Mouse (Mus musculus): ENCODE results near the gene Susd3.

Susd3 gene

GRCm38 (mm10) chr13:49248467-49248862, at the start of gene Susd3:
TSS of gene Susd3 (minus strand) at chr13:49248706.
- DNase-seq: no peak

GRCm38 (mm10) chr13:49296270-49296669, 47.8 kb upstream of the Susd3 start:
- DNase-seq: no peak

DNA sequence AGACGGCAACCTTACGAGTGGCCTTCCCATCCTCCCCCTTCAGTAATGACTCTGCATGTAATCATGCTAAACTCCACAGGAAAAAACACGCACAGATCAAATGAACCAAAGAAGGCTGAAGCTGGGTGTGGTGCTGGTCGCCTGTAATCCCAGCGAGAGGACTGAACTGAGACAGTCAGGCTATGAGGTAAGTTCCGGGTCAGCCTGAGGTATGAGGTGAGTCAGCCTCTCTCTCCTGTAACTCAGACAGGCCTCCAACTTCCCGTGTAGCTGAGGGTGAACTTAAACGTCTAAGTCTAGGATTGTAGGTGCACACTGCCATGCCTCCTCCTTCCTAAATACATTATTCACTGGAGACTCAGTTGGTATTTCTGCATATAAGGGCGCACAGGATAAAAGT, 45.6 kb upstream of the Susd3 start:
- DNase-seq: no peak

GRCm38 (mm10) chr13:49291949-49292348, 43.4 kb upstream of the Susd3 start:
- DNase-seq: no peak

- peak; percentile 36 for DNase-seq
Measured at GRCm38 (mm10) chr13:49291398-49291797, 42.9 kb upstream of the Susd3 start.

DNA sequence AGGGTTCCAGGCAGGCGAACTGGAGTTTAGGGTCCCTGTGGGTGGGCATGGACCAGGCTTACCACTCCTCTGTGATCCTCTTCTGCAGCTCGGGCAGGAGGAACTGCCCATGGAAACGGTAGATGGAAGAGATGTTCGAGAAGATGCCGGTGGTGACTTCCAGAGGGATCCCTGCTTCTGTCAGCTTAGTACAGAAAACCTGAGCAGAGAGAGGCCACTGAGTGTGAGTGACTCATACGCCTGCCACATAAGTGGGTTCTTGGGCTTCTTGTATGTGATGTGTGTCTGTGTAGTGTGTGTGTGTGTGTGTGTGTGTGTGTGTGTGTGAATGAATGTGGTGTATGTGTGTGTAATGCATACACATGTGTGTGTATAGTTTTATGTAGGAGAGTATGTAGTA, 38.7 kb upstream of the Susd3 start:
- no peak for DNase-seq

DNA sequence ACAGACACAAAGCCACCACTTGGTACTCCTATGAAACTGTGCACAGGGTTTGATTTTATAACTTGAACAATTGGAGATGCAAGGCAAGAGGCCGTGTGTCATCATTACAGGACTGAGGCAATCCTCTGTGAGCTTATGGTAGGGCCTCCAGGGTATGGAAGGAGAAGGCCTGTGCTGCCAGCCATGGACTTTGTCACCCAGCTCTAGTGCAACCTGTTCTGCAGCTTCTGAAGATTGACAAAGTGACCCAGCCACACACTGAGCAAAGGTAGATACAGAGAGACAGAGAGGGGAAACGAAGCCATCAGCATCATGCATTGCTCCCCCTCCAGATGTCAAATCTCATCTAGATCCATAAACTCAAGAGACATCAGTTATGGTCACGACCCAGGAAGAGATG, 38.2 kb upstream of the Susd3 start:
- DNase-seq: no peak

DNA sequence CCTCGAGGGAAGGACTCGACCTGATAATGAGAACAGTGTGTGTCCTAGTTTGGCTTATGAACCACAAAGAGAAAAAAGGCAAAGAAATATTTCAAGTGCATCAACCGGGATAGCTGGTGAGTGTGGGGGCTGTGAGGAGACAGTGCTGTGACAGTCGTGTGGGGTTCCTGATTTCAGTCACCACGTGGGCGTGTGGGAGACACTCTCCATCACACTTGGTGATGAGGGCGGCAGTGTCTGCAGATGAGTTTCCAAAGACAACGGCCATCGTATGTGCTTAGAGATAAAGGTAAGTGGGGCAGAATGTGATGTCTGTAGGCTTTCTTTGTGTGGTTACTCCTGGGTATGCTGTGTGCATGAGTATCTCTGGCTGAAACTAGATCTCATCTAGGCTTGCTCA, 35.2 kb upstream of the Susd3 start:
- no peak for DNase-seq

- DNase-seq: no peak
Measured at GRCm38 (mm10) chr13:49282168-49282567, 33.7 kb upstream of the Susd3 start.

DNA sequence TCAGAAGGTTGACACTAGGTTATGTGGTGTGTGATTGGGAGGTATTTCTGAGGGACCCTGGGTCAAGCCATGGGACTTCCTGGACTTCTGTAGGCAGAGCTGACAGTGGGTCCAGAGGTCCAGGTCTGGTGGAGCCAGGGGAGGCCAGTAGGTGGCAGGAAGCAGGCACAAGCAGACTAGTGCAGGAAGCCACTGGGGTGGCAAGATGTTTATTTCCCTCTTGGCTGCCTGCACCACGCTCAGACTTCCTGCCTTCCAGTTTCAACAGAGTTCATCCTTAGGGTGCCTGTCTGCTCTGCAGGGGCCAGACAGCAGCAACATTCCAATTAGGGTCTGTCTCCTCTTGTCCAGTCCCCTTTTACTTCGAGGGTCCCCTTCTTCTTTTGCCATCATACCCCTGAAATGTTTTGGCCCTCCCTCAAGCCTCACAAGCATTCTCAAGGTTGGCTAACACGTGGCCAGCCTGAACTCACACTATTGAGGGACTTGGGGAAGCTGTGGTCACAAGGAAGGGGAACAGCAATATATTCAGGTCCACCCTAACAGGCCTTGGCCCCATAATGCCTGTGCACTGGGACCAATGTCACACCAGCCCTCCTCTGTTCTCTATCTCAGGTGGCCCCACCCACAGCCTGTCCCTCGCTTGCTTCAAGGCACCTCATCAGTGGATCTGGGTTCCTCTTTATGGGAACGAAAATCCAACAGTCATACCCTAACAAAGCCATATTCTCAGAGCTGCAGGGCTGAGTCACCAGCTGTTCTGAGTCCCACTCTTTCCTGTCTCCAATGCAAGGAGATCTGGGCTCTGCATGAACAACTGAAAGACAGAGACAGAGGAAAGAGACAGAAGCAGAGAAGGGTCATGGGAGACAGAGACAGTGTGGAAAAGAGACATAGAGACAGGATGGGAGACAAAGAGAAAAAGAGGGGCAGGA, 23.6 kb upstream of the Susd3 start:
- peak; percentile 34 for DNase-seq

- DNase-seq: no peak
Measured at GRCm38 (mm10) chr13:49270500-49270899, 22.0 kb upstream of the Susd3 start.

GRCm38 (mm10) chr13:49267645-49268044, 19.1 kb upstream of the Susd3 start:
- DNase-seq: no peak

GRCm38 (mm10) chr13:49260036-49260722, 11.7 kb upstream of the Susd3 start:
- DNase-seq: no peak

DNA sequence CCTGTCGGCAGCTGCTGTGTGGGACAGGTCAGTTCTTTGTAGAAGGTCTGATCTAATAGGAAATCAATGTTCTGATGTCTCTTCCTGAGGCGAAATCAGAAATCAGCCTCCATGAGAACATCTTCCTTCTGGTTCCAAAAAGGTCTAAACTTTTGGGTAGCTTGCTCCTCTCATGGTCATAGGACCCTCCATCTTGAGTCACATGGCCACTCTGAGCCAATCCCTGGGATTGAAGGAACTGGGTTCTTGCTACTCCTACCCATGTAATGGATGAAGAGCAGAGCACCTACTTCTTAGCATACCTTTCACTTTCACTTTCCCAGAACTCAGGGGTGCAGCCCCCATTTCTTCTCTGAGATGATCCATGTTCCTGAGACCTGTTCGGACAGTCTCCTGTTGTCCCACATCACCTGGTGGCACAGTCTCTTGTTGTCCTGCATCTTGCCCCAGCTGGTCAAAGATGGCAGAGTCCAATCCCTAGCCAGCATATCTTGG, 9.4 kb upstream of the Susd3 start:
- no peak for DNase-seq

DNA sequence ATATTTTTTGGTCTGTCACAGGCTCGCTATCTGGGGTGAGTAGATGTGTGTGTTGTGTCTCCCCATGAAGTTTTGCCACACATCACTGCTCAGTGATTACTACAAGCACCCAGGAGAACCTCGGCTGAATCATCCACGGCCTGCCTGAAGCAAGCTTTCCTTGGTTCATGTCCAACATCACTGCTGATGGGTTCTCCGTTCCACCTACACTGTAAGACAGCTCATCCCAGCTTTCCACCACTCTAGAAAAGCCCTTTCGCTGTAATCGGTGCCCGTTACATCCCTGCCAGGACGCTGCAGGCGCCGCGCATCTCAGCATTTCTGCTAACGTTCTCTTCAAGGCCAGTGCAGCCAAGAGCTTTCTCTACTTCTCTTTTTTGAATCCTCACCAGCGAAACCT, 4.2 kb upstream of the Susd3 start:
- no peak for DNase-seq

GRCm38 (mm10) chr13:49252113-49252512, 3.6 kb upstream of the Susd3 start:
- DNase-seq: no peak

DNA sequence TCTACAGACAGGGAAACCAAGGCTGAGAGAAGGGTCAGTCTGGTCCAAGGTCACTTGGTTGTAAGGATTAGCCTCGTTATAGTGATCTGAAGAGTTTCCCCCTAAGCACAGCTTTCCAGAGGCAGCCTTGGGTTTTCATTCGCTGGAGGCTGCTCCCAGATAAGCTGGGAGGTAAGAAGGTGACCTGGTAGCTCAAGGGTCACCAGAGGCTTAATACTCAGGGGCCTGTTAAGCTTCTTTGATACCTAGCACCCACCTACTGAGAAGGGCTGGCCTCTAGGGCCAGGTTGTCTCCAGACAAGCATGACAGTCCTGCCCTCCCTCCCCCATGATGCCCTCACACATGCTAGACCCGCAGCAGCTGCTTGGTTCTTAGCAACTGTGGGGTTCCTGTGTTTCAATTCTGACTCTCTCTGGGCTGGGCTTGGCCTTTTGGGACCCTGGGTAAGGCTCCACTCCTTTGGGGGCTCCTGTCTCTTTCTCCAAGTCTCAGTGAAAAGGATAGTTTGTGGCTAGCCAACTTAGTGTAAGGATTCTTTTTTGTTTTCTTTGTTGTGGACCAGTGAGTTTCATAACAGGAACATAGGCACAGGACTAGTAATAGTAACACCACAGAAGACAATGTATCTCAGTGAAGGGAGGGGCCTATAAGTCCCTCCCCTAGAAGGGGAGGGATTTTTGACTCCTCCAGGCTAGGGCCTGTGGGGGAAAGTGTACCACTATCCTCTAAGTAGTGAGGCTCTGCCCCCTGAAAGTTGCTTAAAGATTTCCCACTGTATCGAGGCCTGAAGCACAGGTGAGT, 2.4 kb upstream of the Susd3 start:
- no peak for DNase-seq

GRCm38 (mm10) chr13:49249634-49250033, 1.1 kb upstream of the Susd3 start:
- DNase-seq: no peak

GRCm38 (mm10) chr13:49248923-49249322, 417 bp upstream of the Susd3 start:
- no peak for DNase-seq

GRCm38 (mm10) chr13:49247740-49248466, 603 bp downstream of the Susd3 start:
- DNase-seq: peak; percentile 20

DNA sequence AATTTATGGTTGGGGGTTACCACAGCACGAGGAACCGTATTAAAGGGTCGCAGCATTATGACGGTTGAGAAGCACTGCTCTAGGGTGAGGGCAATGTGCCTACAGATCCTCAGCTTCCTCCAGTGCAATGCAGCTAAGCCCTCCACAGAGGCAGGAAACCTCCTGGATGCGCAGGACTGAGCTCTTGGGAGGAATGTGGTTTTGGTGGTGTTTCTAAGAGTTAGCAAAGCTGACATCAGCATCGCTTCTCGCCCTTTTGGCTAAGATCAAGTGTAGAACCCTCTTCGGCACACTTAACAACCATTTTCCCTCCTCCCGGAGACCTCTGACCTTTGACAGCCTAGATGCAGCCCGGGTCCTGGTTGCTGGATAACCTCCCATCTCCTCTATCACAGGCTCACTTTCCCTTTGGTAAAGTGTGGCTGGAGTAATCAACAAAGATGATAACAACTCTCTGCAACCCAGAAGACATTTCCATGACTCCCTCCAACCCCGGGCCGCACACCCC, 1.2 kb downstream of the Susd3 start:
- DNase-seq: no peak

DNA sequence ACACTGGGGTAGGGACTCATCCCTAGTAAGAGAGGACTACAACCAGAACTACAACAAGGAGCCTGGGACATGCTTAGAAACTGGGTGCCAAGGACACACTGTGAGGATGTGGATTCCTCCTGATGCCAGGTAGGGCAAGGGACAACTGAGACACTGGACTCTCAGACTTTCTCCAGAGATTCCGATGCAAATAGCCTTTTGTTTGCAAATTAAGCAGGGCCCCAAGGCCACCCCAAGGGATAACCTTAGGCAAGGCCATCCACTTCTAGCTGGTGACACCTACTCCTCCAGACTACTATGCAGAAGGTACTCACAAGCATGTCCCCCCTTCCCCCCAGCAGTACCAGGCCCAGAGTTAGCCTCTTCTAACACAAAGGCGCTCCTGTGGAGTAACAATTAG, 1.9 kb downstream of the Susd3 start:
- no peak for DNase-seq

Data from lung, postnatal 14 days (tissue).